Mouse (Mus musculus) lung, postnatal 0 days (tissue): ENCODE measurements at regions not wholly inside any gene's neighbourhood (a gene's known extent, or its start where the extent isn't known, plus 50 kb on each side); places are given as distances from the start of the nearest gene placed in this dataset.

Experiments
- CTCF ChIP-seq: IDR thresholded peaks from 2 replicates; pipeline ENCODE4 v1.5.1; 2016; ENCODE audit warnings: antibody characterized with exemption, mild to moderate bottlenecking
- EP300 ChIP-seq: IDR thresholded peaks from 2 replicates; pipeline ENCODE4 v1.6.1; 2016; ENCODE audit warnings: antibody characterized with exemption, mild to moderate bottlenecking, control low read depth

- TF ChIP-seq CTCF: no peak
- no peak for TF ChIP-seq EP300
Measured at GRCm38 (mm10) chr14:25402409-25402808, 56.6 kb upstream of the Zmiz1 start.
